Comparison of ENCODE assay signal across 8 mouse cellular contexts in the genomic region with DNA sequence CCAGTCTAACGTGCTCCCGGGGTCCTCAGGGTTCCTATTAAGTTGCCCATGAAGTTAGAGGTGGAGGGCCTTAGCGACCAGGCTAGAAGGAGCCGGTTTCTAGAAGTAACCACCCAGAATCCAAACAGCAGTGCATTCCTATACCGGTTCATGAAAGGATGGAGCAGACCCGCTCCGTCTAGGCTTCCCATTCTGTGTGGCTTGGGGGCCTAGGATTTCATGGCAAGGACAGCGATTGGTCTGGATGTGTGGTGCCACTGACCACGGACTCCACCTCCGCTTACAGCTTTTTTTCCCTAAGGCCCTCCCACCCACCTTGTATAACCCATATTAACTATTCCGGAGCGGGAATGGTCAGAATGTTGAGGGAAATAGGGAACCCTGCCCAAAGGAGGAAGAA. TPM values are rescaled to one million over a fixed set of nuclear protein-coding genes. Genes with fewer than 3 reads are reported as not detected.
DNase-seq lines count a peak whose midpoint lies in the region; TF ChIP-seq lines count a peak whose summit lies in the region.

No protein-coding gene starts in this region.

- WGBS in liver, adult 2 months, result 9% methylated on average over 12 of the region's 12 CpGs

- peaks cover 22% of the 10 kb centered on the region for H3K4me1 ChIP-seq in bone marrow macrophage, adult 2 months (ENCODE audit: control insufficient read depth, insufficient read depth, low read length)
- H3K4me1 ChIP-seq in liver, adult 2 months (ENCODE audit: control insufficient read depth, insufficient read depth, low read length), result peaks cover 40% of the 10 kb centered on the region

- peak overlapping the region; percentile 99 for H3K4me3 ChIP-seq in bone marrow macrophage, adult 2 months (ENCODE audit: insufficient read depth, low read length)
- peak overlapping the region; percentile 80 for H3K4me3 ChIP-seq in liver, adult 2 months (ENCODE audit: insufficient read depth, low read depth, low read length)

- no peak for TF ChIP-seq CTCF in bone marrow macrophage, adult 2 months (IDR thresholded peaks at IDR 0.05; ENCODE audit: low read depth, low read length)
- TF ChIP-seq CTCF in liver, adult 2 months (IDR thresholded peaks at IDR 0.05; ENCODE audit: low read depth, low read length), result no peak

- H3K27me3 ChIP-seq in liver, adult 2 months (ENCODE audit: control insufficient read depth, insufficient read depth, low read length), result no peaks in the 10 kb centered on the region

- DNase-seq in left cerebral cortex, postnatal 25 days (ENCODE audit: low spot score in 2 of 2), result peak; percentile 40 to 50
- no peak for DNase-seq in left cerebral cortex, adult 9 months (ENCODE audit: low spot score in 2 of 2)
- peak; percentile 47 to 51 for DNase-seq in frontal cortex, postnatal 14 days (ENCODE audit: low spot score in 2 of 2)
- DNase-seq in liver, adult 2 months (ENCODE audit: extremely low read depth, low read depth, low spot score), result peak; percentile 90
- peak; percentile 36 for DNase-seq in neural tube, embryonic 10.5 days (ENCODE audit: extremely low spot score, low spot score)
- no peak for DNase-seq in gastrocnemius, postnatal 36 days
- DNase-seq in cerebellum, adult 11 months, result no peak

- intact Hi-C loops in left cerebral cortex, postnatal 25 days (cut with DNase I), result loop anchor here (5.0 kb wide), 2 partner anchors 142 to 262 kb away; a partner anchor contains a TSS
- intact Hi-C loops in gastrocnemius, postnatal 36 days (cut with DNase I), result no loop called here

- TF ChIP-seq POLR2A in bone marrow macrophage, adult 2 months (IDR thresholded peaks at IDR 0.05; ENCODE audit: borderline replicate concordance, low read depth, low read length), result no peak
- peak; percentile 90 for TF ChIP-seq POLR2A in liver, adult 2 months (IDR thresholded peaks at IDR 0.05; ENCODE audit: extremely low read depth, insufficient read depth, low read length)

- peaks cover 9% of the 10 kb centered on the region; the same call in 1 of the 2 replicates for H3K79me2 ChIP-seq in liver, adult 2 months (ENCODE audit: control insufficient read depth, insufficient read depth, low read length)

- peak overlapping the region; percentile 75 for H3K27ac ChIP-seq in bone marrow macrophage, adult 2 months (ENCODE audit: insufficient read depth, low read depth, low read length)
- peak overlapping the region; percentile 89 for H3K27ac ChIP-seq in liver, adult 2 months (replicated peaks; ENCODE audit: insufficient read depth, low read depth, low read length)

- peak overlapping the region; percentile 91 for H3K9ac ChIP-seq in liver, adult 2 months (ENCODE audit: low read depth, low read length)

- H3K36me3 ChIP-seq in liver, adult 2 months (ENCODE audit: control insufficient read depth, insufficient read depth, low read length), result peaks cover 23% of the 10 kb centered on the region

RNA-seq across cellular contexts. Expression of a gene that starts 1.4 kb away (rescaled TPM):
- 100 to 1,000 TPM; 180 to 188 TPM for total RNA-seq in left cerebral cortex, postnatal 25 days (2021)
- 99.3 and 119 TPM in 2 replicates for polyA plus RNA-seq in bone marrow macrophage, adult 2 months (2012; ENCODE audit: insufficient read depth, insufficient read length, missing spikeins)
- total RNA-seq in liver, adult 2 months (2014; rRNA removed), result 238 and 300 TPM in 2 replicates
- 297 and 352 TPM in 2 replicates for polyA plus RNA-seq in liver, adult 2 months (2012; rRNA removed)
- 1 to 10 TPM; 5.3 to 6.3 TPM for total RNA-seq in gastrocnemius, postnatal 36 days (2021)

RNA-seq across cellular contexts. Expression of a gene that starts 19.7 kb away (rescaled TPM):
- 10 to 100 TPM; 70.0 to 76.0 TPM for total RNA-seq in left cerebral cortex, postnatal 25 days (2021)
- 146 and 159 TPM in 2 replicates for polyA plus RNA-seq in bone marrow macrophage, adult 2 months (2012; ENCODE audit: insufficient read depth, insufficient read length, missing spikeins)
- total RNA-seq in liver, adult 2 months (2014; rRNA removed), result 41.1 and 63.0 TPM in 2 replicates
- 80.0 and 133 TPM in 2 replicates for polyA plus RNA-seq in liver, adult 2 months (2012; rRNA removed)
- 10 to 100 TPM; 75.5 to 81.9 TPM for total RNA-seq in gastrocnemius, postnatal 36 days (2021)

RNA-seq across cellular contexts. Expression of a gene that starts 19.9 kb away (rescaled TPM):
- total RNA-seq in left cerebral cortex, postnatal 25 days (2021), result 1 to 10 TPM; 8.9 to 9.9 TPM
- 31.1 and 31.2 TPM in 2 replicates for polyA plus RNA-seq in bone marrow macrophage, adult 2 months (2012; ENCODE audit: insufficient read depth, insufficient read length, missing spikeins)
- total RNA-seq in liver, adult 2 months (2014; rRNA removed), result 3.0 and 4.6 TPM in 2 replicates
- 2.3 and 2.5 TPM in 2 replicates for polyA plus RNA-seq in liver, adult 2 months (2012; rRNA removed)
- 1 to 10 TPM; 3.1 to 3.9 TPM for total RNA-seq in gastrocnemius, postnatal 36 days (2021)

RNA-seq across cellular contexts. Expression of a gene that starts 56.5 kb away (rescaled TPM):
- 10 to 100 TPM; 12.2 to 16.1 TPM for total RNA-seq in left cerebral cortex, postnatal 25 days (2021)
- 0.12 TPM in 1 of 2 replicates, not detected in the other for polyA plus RNA-seq in bone marrow macrophage, adult 2 months (2012; ENCODE audit: insufficient read depth, insufficient read length, missing spikeins)
- 3.0 and 5.3 TPM in 2 replicates for total RNA-seq in liver, adult 2 months (2014; rRNA removed)
- polyA plus RNA-seq in liver, adult 2 months (2012; rRNA removed), result 23.4 and 31.4 TPM in 2 replicates
- under 1 TPM in 1 of 2 experiments, not detected in 1; 0.08 TPM for total RNA-seq in gastrocnemius, postnatal 36 days (2021)

Comparison
In these comparisons a context has a peak if more than half of its experiments do, and no peak if none do; other contexts are left out.
1. DNase-seq: peak in left cerebral cortex, postnatal 25 days (2 of 2), frontal cortex, postnatal 14 days (2 of 2), liver, adult 2 months (single experiment) and neural tube, embryonic 10.5 days (single experiment); none in left cerebral cortex, adult 9 months (0 of 2), gastrocnemius, postnatal 36 days (0 of 2) and cerebellum, adult 11 months (single experiment).
2. RNA of a gene that starts 1.4 kb away (total RNA-seq): 238 to 300 TPM in liver, adult 2 months and 180 to 188 TPM in left cerebral cortex, postnatal 25 days; 5.3 to 6.3 TPM in gastrocnemius, postnatal 36 days; every median in the first group is over 10 times any median in the second.